ENCODE assay signal across 9 mouse cellular contexts in genomic region chr7:139085629-139086194, GRCm38 (mm10). TPM values are rescaled to one million over a fixed set of nuclear protein-coding genes. Genes with fewer than 3 reads are reported as not detected.
DNase-seq lines count a peak whose midpoint lies in the region; ATAC-seq lines count a peak whose summit lies in the region.
"Had no signal": no experiment of that assay in that cellular context is flagged by ENCODE, and none has a peak within 500 bp of the region (broad histone marks: within the 10 kb centered on the region; RNA-seq: fewer than 3 reads in every experiment).

Gene Dpysl4 (plus strand): TSS chr7:139086001.

- peaks cover 10% of the 10 kb centered on the region; the same call in 1 of the 2 replicates for H3K36me3 ChIP-seq in forebrain, embryonic 15.5 days
- no peaks in the 10 kb centered on the region for H3K36me3 ChIP-seq in lung, embryonic 15.5 days

- no peaks in the 10 kb centered on the region for H3K9me3 ChIP-seq in forebrain, embryonic 15.5 days
- no peaks in the 10 kb centered on the region for H3K9me3 ChIP-seq in lung, embryonic 15.5 days

- peak; percentile 61 for DNase-seq in urinary bladder, postnatal 14 days (ENCODE audit: low spot score)
- DNase-seq in urinary bladder, adult 2 months (ENCODE audit: low spot score), result no peak
- peak; percentile 66 for DNase-seq in heart, postnatal 4 days
- DNase-seq in layer of hippocampus, adult 9-11 months, result peak; percentile 90
- DNase-seq in retina, postnatal 7 days (ENCODE audit: low read depth, low spot score), result peak; percentile 77
- DNase-seq in spleen, postnatal 4 days (ENCODE audit: low spot score in 2 of 2), result no peak

- H3K4me1 ChIP-seq in forebrain, embryonic 15.5 days, result peaks cover 48% of the 10 kb centered on the region
- H3K4me1 ChIP-seq in lung, embryonic 15.5 days, result 0 out of 2 replicates have a peak, but pooled peaks cover 5% of the 10 kb centered on the region

- H3K9ac ChIP-seq in forebrain, embryonic 15.5 days (replicated peaks), result peak within 1 kb of the TSS; percentile 84
- peak within 1 kb of the TSS; percentile 48 for H3K9ac ChIP-seq in lung, embryonic 15.5 days

- no peaks in the 10 kb centered on the region for H3K27me3 ChIP-seq in forebrain, embryonic 15.5 days
- H3K27me3 ChIP-seq in lung, embryonic 15.5 days, result peaks cover 43% of the 10 kb centered on the region

- 5% methylated on average over 32 of the region's 32 CpGs for WGBS in forebrain, embryonic 15.5 days
- WGBS in lung, embryonic 15.5 days, result 5% methylated on average over 32 of the region's 32 CpGs

- H3K4me2 ChIP-seq in forebrain, embryonic 15.5 days (replicated peaks), result peak within 1 kb of the TSS; percentile 78
- H3K4me2 ChIP-seq in lung, embryonic 15.5 days, result peak within 1 kb of the TSS; percentile 93

- peak within 1 kb of the TSS; percentile 67 for H3K27ac ChIP-seq in forebrain, embryonic 15.5 days (replicated peaks)
- H3K27ac ChIP-seq in lung, embryonic 15.5 days, result no peak within 1 kb of the TSS

- peak; percentile 72 for ATAC-seq in forebrain, embryonic 15.5 days (replicated peaks)
- ATAC-seq in lung, embryonic 15.5 days (ENCODE audit: borderline replicate concordance, extremely low read depth, low FRiP score, low TSS enrichment), result peak; percentile 81; the same call in 1 of the 2 replicates

- peak within 1 kb of the TSS; percentile 83 for H3K4me3 ChIP-seq in forebrain, embryonic 15.5 days
- H3K4me3 ChIP-seq in lung, embryonic 15.5 days, result peak within 1 kb of the TSS; percentile 55

RNA-seq across cellular contexts. Expression of gene Dpysl4, which starts in this region (rescaled TPM):
- polyA plus RNA-seq in urinary bladder, adult 2 months (2012; rRNA removed), result 3.7 and 4.3 TPM in 2 replicates
- polyA plus RNA-seq in forebrain, embryonic 15.5 days (2015; fragmentation: Nextera tagmentation; extraction: Ambion mirVana), result 116 TPM in 2 replicates
- 1 to 10 TPM; 1.9 to 3.1 TPM for total RNA-seq in heart, postnatal 4 days (2021)
- polyA plus RNA-seq in lung, embryonic 15.5 days (2015; fragmentation: Nextera tagmentation; extraction: Ambion mirVana), result 5.4 and 6.3 TPM in 2 replicates
- total RNA-seq: CH12.LX had no signal

Comparison
In these comparisons a context has a peak if more than half of its experiments do, and no peak if none do; other contexts are left out.
1. RNA of gene Dpysl4 (polyA plus RNA-seq): 116 TPM in forebrain, embryonic 15.5 days; 5.4 to 6.3 TPM in lung, embryonic 15.5 days and 3.7 to 4.3 TPM in urinary bladder, adult 2 months; every median in the first group is over 10 times any median in the second.
2. DNase-seq: peak in urinary bladder, postnatal 14 days (single experiment), heart, postnatal 4 days (single experiment), layer of hippocampus, adult 9-11 months (single experiment) and retina, postnatal 7 days (single experiment); none in urinary bladder, adult 2 months (single experiment) and spleen, postnatal 4 days (0 of 2).